Mouse (Mus musculus) G1E (cell line): ENCODE results near the gene Itpkc.

Source experiments
- CTCF ChIP-seq: IDR thresholded peaks from 2 replicates; pipeline ENCODE4 v1.5.1; 2012; ENCODE audit warnings: low read depth, low read length, inconsistent platforms, mixed read lengths
- GATA1 ChIP-seq: IDR thresholded peaks from 2 replicates; pipeline ENCODE4 v1.6.1; 2012; ENCODE audit warnings: borderline replicate concordance, low read length, inconsistent platforms, mixed read lengths
- POLR2AphosphoS5 ChIP-seq: IDR thresholded peaks from 2 replicates; pipeline ENCODE4 v1.6.1; 2012; ENCODE audit warnings: low read depth, low read length, inconsistent platforms; ENCODE audit not compliant: insufficient replicate concordance
- TAL1 ChIP-seq: conservative IDR thresholded peaks from 2 replicates; pipeline ENCODE4 v1.6.1; 2012; ENCODE audit warnings: low read depth, low read length, inconsistent platforms, mixed read lengths

GRCm38 (mm10) chr7:27167475-27168094, 60.9 kb downstream of the Itpkc start:
- no peak for TF ChIP-seq CTCF
- TF ChIP-seq TAL1, result no peak
- TF ChIP-seq GATA1, result no peak
- TF ChIP-seq POLR2AphosphoS5, result 0 out of 2 replicates have a peak, but pooled peaks have one; percentile 47
